Mouse (Mus musculus): ENCODE measurements around the gene Pcolce. TPM values are rescaled to one million over a fixed set of nuclear protein-coding genes. Genes with fewer than 3 reads are reported as not detected.

The Pcolce gene
- polyA plus RNA-seq, 1 experiment from 2014 or later: 44.6 TPM

GRCm38 (mm10) chr5:137652474-137652873, 38.9 kb upstream of the Pcolce start:
- H3K4me2 ChIP-seq (replicated peaks; ENCODE audit: low read depth): no peak overlapping the region

DNA sequence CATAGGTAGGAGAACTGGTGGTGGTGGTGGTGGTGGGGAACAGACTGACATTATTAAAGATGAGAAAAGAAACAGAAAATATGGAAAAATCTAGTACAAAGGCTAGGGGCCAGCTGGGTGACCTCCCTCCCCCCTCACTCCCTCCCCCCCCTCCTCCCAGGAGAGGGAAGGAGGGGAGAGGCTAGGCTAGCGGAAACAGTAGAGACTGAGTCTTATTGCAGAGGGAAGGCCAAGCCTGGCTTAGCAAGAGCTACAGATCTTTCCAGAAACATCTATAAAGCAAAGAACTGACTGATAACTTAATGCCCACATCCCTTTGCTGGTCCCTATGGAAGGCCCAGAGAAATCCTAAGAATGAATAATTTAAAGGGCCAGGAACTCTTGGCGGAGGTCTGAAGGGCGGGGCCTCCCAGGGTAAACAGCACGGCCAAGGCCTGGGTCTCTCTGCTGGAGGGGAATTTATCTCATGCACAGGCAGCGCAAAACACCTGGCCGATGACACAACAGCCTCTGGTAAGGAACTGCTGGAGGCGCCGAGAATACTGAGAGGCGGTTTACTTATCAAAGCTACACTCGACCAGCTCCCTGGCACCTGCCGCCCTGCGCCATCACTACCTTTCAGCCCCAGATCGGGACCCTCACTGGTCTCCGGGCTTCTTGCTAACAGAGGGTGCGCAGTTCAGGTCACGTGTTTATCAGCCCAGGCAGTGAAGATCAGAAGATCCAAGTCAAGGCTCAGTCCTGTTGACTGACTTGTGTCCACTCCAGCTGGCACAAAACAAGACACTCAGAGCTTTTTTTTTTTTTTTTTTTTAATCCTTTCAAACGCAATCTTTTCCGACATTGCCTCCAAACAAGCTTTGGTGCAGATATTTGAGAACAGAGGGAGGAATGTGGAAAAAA, 36.3 kb upstream of the Pcolce start:
- Histone ChIP-seq H3K27me3 (replicated peaks; ENCODE audit: control insufficient read depth, insufficient read depth, low read length) (peaks cover 11% of the 10 kb centered on the region), H3K27ac (ENCODE audit: low read depth, low read length) (no peak overlapping the region), H3K4me2 (replicated peaks; ENCODE audit: low read depth) (peak overlapping the region; percentile 49), H3K36me3 (ENCODE audit: control insufficient read depth, insufficient read depth) (peaks cover 23% of the 10 kb centered on the region), H3K4me3 (ENCODE audit: low read depth, low read length) (no peak overlapping the region), H3K9me3 (ENCODE audit: control insufficient read depth) (no peaks in the 10 kb centered on the region), H3K9ac (ENCODE audit: low read depth, low read length) (no peak overlapping the region; the same call in 1 of the 2 replicates), H3K4me1 (replicated peaks; ENCODE audit: control insufficient read depth, insufficient read depth, low read length) (no peaks in the 10 kb centered on the region)
- WGBS: 13% methylated on average over 18 of the region's 18 CpGs
- ATAC-seq: no peak
- no peak for TF ChIP-seq CTCF (IDR thresholded peaks at IDR 0.05; ENCODE audit: low read depth)

More at GRCm38 (mm10) chr5:137652474-137652873, 38.9 kb upstream of the Pcolce start:
- Histone ChIP-seq H3K27ac (ENCODE audit: low read depth, low read length) (no peak overlapping the region), H3K9ac (ENCODE audit: low read depth, low read length) (no peak overlapping the region), H3K36me3 (ENCODE audit: control insufficient read depth, insufficient read depth) (peaks cover 34% of the 10 kb centered on the region), H3K4me1 (replicated peaks; ENCODE audit: control insufficient read depth, insufficient read depth, low read length) (no peaks in the 10 kb centered on the region), H3K27me3 (replicated peaks; ENCODE audit: control insufficient read depth, insufficient read depth, low read length) (no peaks in the 10 kb centered on the region), H3K4me3 (ENCODE audit: low read depth, low read length) (no peak overlapping the region), H3K9me3 (ENCODE audit: control insufficient read depth) (no peaks in the 10 kb centered on the region)
- 13% methylated on average over 3 of the region's 3 CpGs for WGBS
- TF ChIP-seq CTCF (IDR thresholded peaks at IDR 0.05; ENCODE audit: low read depth): peak; percentile 92
- peak; percentile 42; the same call in 1 of the 2 replicates for ATAC-seq

- ATAC-seq: no peak
- 42% methylated on average over 4 of the region's 4 CpGs for WGBS
- H3K36me3 ChIP-seq (ENCODE audit: control insufficient read depth, insufficient read depth): peaks cover 19% of the 10 kb centered on the region
- no peak overlapping the region for H3K27ac ChIP-seq (ENCODE audit: low read depth, low read length)
- no peak overlapping the region for H3K4me3 ChIP-seq (ENCODE audit: low read depth, low read length)
- no peak overlapping the region for H3K4me2 ChIP-seq (replicated peaks; ENCODE audit: low read depth)
- H3K27me3 ChIP-seq (replicated peaks; ENCODE audit: control insufficient read depth, insufficient read depth, low read length): peaks cover 16% of the 10 kb centered on the region
- no peak overlapping the region for H3K9ac ChIP-seq (ENCODE audit: low read depth, low read length)
- H3K9me3 ChIP-seq (ENCODE audit: control insufficient read depth): no peaks in the 10 kb centered on the region
- TF ChIP-seq CTCF (IDR thresholded peaks at IDR 0.05; ENCODE audit: low read depth): no peak
- H3K4me1 ChIP-seq (replicated peaks; ENCODE audit: control insufficient read depth, insufficient read depth, low read length): no peaks in the 10 kb centered on the region
Measured at GRCm38 (mm10) chr5:137649251-137649650, 35.7 kb upstream of the Pcolce start.

GRCm38 (mm10) chr5:137647827-137648601, 34.4 kb upstream of the Pcolce start:
- H3K9me3 ChIP-seq (ENCODE audit: control insufficient read depth): no peaks in the 10 kb centered on the region
- H3K9ac ChIP-seq (ENCODE audit: low read depth, low read length): no peak overlapping the region
- H3K27ac ChIP-seq (ENCODE audit: low read depth, low read length): no peak overlapping the region
- ATAC-seq: no peak
- peaks cover 8% of the 10 kb centered on the region; the same call in 1 of the 2 replicates for H3K36me3 ChIP-seq (ENCODE audit: control insufficient read depth, insufficient read depth)
- H3K27me3 ChIP-seq (replicated peaks; ENCODE audit: control insufficient read depth, insufficient read depth, low read length): peaks cover 23% of the 10 kb centered on the region
- no peaks in the 10 kb centered on the region for H3K4me1 ChIP-seq (replicated peaks; ENCODE audit: control insufficient read depth, insufficient read depth, low read length)
- no peak for TF ChIP-seq CTCF (IDR thresholded peaks at IDR 0.05; ENCODE audit: low read depth)
- H3K4me3 ChIP-seq (ENCODE audit: low read depth, low read length): no peak overlapping the region
- H3K4me2 ChIP-seq (replicated peaks; ENCODE audit: low read depth): no peak overlapping the region
- WGBS: 34% methylated on average over 9 of the region's 9 CpGs

DNA sequence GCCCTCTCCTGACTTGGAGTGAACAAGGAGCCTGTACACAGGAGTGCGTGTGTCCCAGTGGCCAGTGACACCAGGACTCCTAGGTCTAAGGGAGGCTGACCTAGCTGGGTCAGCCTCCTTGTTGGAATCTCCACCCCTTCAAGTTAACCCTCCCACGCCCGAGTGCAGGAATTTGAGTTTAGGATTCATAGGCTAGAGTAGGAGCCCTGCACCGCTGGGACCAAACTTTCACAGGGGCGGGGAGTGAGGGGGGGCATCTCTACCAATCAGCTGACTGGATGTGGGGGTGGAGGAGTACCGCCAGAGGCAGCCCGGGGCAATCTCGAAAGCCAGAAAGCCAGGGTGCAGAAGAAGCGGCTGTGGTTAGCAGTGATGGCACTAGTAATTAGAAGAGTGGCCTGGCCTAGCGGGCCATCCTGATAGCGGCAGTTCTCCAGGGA, 32.1 kb upstream of the Pcolce start, which contains the start of gene Irs3:
TSS of gene Irs3 (minus strand) at position 63 of the 440 bp plus-strand sequence.
- H3K36me3 ChIP-seq (ENCODE audit: control insufficient read depth, insufficient read depth): peaks cover 22% of the 10 kb centered on the region
- H3K4me3 ChIP-seq (ENCODE audit: low read depth, low read length): peak within 1 kb of the TSS; percentile 20
- no peak for ATAC-seq
- TF ChIP-seq CTCF (IDR thresholded peaks at IDR 0.05; ENCODE audit: low read depth): no peak
- peak within 1 kb of the TSS; percentile 58 for H3K4me2 ChIP-seq (replicated peaks; ENCODE audit: low read depth)
- 35% methylated on average over 11 of the region's 11 CpGs for WGBS
- H3K4me1 ChIP-seq (replicated peaks; ENCODE audit: control insufficient read depth, insufficient read depth, low read length): no peaks in the 10 kb centered on the region
- no peaks in the 10 kb centered on the region for H3K9me3 ChIP-seq (ENCODE audit: control insufficient read depth)
- no peak within 1 kb of the TSS for H3K9ac ChIP-seq (ENCODE audit: low read depth, low read length)
- peaks cover 23% of the 10 kb centered on the region for H3K27me3 ChIP-seq (replicated peaks; ENCODE audit: control insufficient read depth, insufficient read depth, low read length)
- no peak within 1 kb of the TSS for H3K27ac ChIP-seq (ENCODE audit: low read depth, low read length)

Measured in intestine, postnatal 0 days (tissue).